Mouse (Mus musculus): ENCODE results near the gene Vmn1r142. TPM values are rescaled to one million over a fixed set of nuclear protein-coding genes. Genes with fewer than 3 reads are reported as not detected.
"Not testable (repeated sequence)": the region's sequence is repeated elsewhere in the genome, so short reads cannot be mapped to it uniquely, and the experiment has no call there.

Gene Vmn1r142
- polyA plus RNA-seq (2012; rRNA removed), result not detected in 2 replicates

GRCm38 (mm10) chr7:22163935-22164334 is at the start of gene Vmn1r142:
TSS of gene Vmn1r142 (minus strand) at chr7:22164035.
- DNase-seq (ENCODE audit: low spot score), result not testable (repeated sequence)

- DNase-seq (ENCODE audit: low spot score), result not testable (repeated sequence)
These were observed 37.3 kb upstream of the Vmn1r142 start, which contains the start of gene Gm8653 for GRCm38 (mm10) chr7:22201164-22201563. TSS of gene Gm8653 (minus strand) at chr7:22201264.

DNA sequence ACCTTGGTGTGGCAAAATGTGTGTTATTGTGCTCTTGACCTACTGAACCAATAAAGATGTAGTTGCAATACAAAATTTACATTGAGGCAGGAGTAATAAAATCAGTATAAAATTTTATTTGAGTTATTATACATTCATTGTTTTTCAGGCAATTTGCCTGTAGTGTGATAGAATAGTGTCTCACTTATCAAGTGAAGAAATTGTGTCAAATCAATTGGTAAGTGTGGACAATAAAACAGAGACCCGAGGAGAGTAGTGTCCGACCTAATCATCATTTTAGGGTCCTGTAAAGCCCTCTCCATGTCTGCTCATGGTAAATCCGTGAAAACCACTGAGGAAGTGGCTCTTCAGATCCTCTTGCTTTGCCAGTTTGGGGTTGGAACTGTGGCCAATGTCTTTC is 25.2 kb upstream of the Vmn1r142 start, which contains the start of gene Vmn1r143:
Vmn1r143 (plus strand) TSS at position 301 of the 400 bp plus-strand sequence.
- DNase-seq (ENCODE audit: low spot score), result not testable (repeated sequence)

- DNase-seq (ENCODE audit: low spot score), result not testable (repeated sequence)
These were observed 29.2 kb downstream of the Vmn1r142 start, which contains the start of gene Gm10666 for GRCm38 (mm10) chr7:22134641-22135040. TSS of gene Gm10666 (minus strand) at chr7:22134741.

- DNase-seq (ENCODE audit: low spot score), result not testable (repeated sequence)
These were observed 45.7 kb downstream of the Vmn1r142 start, which contains the start of gene Gm16451 for GRCm38 (mm10) chr7:22118145-22118544. TSS of gene Gm16451 (minus strand) at chr7:22118245.

Other genes with a start within 250 kb of the Vmn1r142 start
- gene Gm5891, start 242.7 kb downstream of the Vmn1r142 start, polyA plus RNA-seq (2012; rRNA removed), result not detected in 2 replicates
- gene Vmn1r137, start 169.4 kb downstream of the Vmn1r142 start, polyA plus RNA-seq (2012; rRNA removed), result not detected in 2 replicates
- not detected in 2 replicates for gene Vmn1r138, start 135.1 kb downstream of the Vmn1r142 start, polyA plus RNA-seq (2012; rRNA removed)
- not detected in 2 replicates for gene Gm6176, start 107.7 kb downstream of the Vmn1r142 start, polyA plus RNA-seq (2012; rRNA removed)
- gene Vmn1r139, start 95.0 kb downstream of the Vmn1r142 start, polyA plus RNA-seq (2012; rRNA removed), result not detected in 2 replicates
- not detected in 2 replicates for gene Gm16451, start 45.8 kb downstream of the Vmn1r142 start, polyA plus RNA-seq (2012; rRNA removed)
- gene Gm10666, start 29.3 kb downstream of the Vmn1r142 start, polyA plus RNA-seq (2012; rRNA removed), result not detected in 2 replicates
- gene Vmn1r143, start 25.3 kb upstream of the Vmn1r142 start, polyA plus RNA-seq (2012; rRNA removed), result not detected in 2 replicates
- gene Gm8653, start 37.2 kb upstream of the Vmn1r142 start, polyA plus RNA-seq (2012; rRNA removed), result not detected in 2 replicates
- not detected in 2 replicates for gene Gm8453, start 65.4 kb upstream of the Vmn1r142 start, polyA plus RNA-seq (2012; rRNA removed)
- not detected in 2 replicates for gene Gm4187, start 165.7 kb upstream of the Vmn1r142 start, polyA plus RNA-seq (2012; rRNA removed)
- gene Gm8660, start 207.0 kb upstream of the Vmn1r142 start, polyA plus RNA-seq (2012; rRNA removed), result not detected in 2 replicates
- not detected in 2 replicates for gene Vmn1r148, start 249.5 kb upstream of the Vmn1r142 start, polyA plus RNA-seq (2012; rRNA removed)

Data from urinary bladder, adult 2 months (tissue).